Mouse (Mus musculus): ENCODE measurements around the gene Bcl9.

DNA sequence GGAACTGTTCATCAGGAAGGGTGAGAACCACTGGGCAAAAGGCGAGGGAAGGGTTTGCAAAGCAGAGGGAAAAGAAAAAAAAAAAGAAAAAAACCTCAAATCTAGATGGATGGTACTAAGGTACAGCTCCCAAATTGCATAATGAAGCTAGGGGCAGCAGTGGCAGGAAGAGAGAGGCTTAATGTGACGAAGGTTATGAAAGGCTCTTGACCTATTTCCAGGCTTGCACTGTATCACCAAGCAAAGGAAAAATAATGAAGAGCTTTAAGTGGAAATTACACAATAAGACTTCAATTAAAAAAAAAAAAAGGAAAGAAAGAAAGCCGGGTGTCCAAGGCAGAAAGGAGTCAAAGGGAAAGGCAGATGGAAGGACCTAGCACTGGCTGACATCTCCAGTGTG lies 19.6 kb upstream of the Bcl9 start:
- TF ChIP-seq CTCF (IDR thresholded peaks at IDR 0.05; ENCODE audit: low read depth, low read length) (no peak), GATA1 (IDR thresholded peaks at IDR 0.05; ENCODE audit: borderline replicate concordance, low read length) (no peak), TAL1 (conservative IDR thresholded peaks at IDR 0.05; ENCODE audit: low read depth, low read length) (no peak)
